Mouse (Mus musculus) T-helper 2 cell (primary cell): ENCODE results near the gene Ano6.

Experiments used
- in situ Hi-C: fragments of 300-600 bp; cut with MboI, MseI; formaldehyde crosslinking; loops from one replicate; pipeline ENCODE4 v1.15.1; 2025; ENCODE audit warnings: high pct_unique_total_duplicates

Gene Ano6

DNA sequence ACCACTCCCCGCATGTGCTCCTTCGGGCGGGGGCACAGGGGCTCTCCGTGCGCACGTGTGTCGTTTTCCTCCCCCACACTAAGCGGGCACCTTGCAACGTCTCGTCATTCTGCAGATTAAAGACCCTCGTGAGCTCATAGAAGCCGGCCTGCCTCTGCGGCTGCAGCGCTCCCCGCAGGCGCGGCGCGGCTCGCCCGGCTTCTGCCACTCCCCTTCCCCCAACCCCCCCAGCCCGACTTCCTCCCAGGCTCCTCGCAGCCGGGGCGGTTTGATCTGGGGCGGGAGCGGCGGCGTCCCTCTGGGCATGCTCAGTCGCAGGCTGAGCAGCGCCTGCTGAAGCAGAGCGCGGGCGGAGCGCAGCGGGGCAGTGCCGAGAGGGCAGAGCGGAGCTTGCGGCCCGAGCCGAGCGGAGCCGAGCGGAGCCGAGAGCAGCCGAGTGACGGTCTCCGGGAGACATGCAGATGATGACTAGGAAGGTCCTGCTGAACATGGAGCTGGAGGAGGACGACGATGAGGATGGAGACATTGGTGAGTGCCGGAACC, at the start of gene Ano6:
Gene Ano6, plus strand, starts transcription at position 315 of the 543 bp plus-strand sequence.
- in situ Hi-C loops = loop anchor here (5.0 kb wide), 1 partner anchor 497 kb away; the partner anchor contains the start of gene Arid2

DNA sequence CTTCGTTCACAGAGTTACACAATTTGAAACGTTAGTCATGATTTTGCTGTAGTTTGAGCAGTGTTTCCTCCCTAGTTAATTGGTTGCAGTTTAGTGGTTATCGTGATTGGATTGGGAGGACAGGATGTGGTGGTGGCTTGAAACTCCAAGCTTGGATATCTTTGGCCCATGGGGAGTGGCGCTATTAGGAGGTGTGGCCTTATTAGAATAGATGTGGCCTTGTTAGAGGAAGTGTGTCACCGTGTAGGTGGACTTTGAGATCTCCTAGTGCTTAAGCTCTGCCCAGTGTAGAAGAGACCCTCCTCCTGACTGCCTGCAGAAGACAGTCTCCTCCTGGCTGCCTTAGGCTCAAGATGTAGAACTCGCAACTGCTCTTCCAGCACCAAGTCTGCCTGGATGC, 47.7 kb upstream of the Ano6 start:
- in situ Hi-C loops = loop anchor here (5.0 kb wide), 1 partner anchor 41 kb away; no protein-coding TSS in a partner anchor

DNA sequence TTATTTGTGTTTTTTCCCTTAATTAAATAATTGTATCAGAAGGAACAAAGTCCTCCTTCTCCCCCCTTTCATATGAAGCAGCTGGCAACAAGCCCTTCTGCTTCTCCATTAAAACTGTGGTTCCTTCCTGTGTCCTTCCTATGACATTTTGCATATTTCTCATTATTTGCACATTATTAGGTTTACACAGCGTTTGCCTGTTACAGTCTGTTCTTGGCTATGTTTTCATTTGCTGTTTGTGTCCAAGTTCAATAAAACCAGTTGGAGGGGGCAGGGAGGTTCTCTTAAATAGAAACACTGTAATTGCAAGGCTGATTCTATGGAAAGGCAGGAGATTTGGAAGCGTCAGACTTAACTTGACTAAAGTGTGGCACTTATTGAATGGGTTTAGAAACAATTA, 46.8 kb upstream of the Ano6 start:
- in situ Hi-C loops = loop anchor here (5.0 kb wide), 1 partner anchor 42 kb away; no protein-coding TSS in a partner anchor

DNA sequence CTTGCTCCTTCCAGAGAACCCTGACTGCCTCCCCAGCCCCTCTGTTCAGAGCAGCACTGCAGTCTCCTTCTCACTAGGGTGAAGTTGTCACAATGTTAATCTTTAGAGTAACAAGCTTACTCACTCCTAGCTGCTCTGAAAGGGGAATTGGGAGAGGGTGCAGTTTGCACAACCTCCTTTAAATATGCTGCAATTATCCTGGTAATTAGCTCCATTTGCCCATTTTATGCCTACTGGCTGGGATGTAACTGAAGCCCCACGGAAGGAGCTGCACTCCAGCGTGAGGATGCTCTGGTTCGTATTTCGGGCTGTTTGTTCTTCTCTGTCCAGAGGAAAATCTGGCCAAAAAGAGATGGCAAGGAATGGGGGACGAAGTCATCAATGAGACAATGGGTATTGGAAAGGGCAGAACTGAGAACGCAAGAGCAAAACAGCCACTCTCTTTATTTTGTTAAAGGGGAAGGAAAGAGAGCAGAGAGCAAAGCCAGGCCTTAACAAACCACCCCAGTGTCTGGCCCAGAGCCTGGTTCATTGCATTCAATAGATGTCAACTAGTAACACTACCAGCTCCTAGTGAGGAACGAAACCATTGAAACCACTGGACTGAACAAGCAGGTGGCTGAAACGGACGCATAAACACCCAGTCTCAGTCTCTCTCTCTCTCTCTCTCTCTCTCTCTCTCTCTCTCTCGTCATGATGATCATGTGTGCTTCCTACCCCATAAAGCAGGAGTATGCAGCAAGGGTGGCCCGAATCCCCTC, 45.1 kb upstream of the Ano6 start:
- in situ Hi-C loops = no loop called here

DNA sequence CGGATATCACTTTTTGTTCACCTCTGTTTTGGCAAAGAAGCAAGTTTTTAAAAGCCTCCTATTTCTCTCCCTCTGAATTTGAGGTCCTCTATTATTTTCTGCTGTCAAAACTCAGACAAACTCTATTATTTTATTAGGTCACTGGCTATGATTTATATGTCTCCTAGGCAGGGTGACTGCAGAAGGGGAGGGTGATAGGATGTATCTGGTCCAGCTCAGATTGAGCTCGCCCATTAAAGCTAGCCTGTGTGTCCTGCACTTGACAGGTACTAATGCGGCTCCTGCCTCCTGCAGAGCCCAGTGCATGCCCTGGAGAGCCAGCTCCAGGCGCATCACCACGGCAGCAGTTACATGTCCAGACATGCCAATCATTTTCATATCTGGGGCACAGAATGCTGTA, 44.1 kb upstream of the Ano6 start:
- in situ Hi-C loops = no loop called here

DNA sequence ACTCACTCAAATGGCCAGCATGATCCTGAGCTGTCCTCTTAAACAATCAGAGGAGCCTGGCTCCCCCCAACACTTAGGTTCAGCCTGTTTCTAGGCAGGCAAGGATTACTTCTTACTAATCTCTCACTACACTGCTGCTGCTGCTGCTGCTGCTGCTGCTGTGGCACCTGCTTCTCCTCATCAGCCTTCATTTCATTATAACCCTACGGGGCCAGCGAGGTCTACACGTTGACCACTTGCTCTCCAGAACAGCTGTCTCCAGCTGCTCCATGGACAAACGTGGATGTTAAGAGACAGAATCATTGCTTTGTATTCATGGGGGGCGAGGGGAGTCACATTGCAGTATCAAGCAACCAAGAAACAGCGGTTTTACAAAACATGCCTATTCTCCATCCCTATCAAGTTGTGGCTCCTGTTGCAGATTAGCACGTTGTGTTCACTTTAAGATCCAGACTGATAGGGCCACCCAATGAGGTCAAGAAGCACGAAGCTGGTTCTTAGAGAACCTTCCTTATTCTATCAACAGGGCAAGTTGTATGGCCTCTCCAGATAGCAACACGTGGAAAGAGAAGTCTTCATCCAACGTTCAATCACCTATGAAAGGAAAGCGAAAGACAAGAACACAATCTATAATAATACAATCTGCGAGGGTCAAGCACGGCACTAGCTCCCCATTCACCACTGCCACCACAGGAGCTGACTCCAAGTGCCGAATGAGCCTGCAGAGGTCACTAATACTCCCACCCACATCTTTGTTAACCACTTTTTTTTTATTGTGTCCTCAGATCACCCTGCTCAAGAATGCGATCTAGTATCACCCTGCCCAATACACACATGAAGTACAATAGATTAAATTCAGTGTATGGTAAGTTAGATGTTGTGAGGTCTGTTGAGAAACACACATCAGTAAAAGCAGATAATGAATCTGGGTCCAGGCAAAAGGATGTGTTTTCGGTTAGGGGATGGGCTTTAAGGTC, 43.4 kb upstream of the Ano6 start:
- in situ Hi-C loops = no loop called here

DNA sequence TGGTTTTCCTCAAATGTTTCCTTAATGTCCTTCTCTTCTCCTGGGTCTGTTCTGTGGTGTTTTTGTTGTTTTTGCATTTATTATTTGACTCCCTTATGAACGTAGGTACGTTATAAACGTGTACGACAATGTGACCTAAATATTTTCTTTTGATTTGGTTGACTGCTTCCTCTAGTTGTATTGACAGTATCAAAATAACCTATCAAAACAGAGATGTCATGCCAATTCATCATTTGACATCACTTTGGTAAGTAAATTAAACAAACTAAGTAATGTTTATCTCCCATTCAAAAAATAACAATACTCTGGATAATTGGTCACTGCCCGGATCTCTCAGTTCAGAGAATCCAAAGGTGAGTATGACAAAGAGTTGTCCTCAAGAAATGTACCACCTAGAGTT, 41.4 kb upstream of the Ano6 start:
- in situ Hi-C loops = no loop called here

DNA sequence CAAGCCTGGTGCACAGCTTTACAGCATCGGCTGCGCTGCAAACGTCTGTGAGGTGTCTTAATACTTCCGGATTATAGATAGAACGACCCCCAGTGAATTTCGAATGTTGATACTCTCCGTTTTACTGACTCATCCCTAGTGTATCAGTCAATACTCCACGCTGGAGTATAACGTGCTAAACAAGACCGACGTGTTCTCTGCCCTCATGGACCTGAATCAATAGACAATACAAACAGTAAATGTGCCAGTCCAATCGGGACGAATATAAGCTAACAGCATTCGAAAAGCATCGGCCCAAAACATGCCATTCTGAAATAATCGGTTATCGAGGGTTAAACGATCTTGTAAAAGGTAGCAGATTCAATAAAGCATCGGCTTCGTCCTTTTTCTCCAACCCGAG, 40.6 kb upstream of the Ano6 start:
- in situ Hi-C loops = no loop called here

DNA sequence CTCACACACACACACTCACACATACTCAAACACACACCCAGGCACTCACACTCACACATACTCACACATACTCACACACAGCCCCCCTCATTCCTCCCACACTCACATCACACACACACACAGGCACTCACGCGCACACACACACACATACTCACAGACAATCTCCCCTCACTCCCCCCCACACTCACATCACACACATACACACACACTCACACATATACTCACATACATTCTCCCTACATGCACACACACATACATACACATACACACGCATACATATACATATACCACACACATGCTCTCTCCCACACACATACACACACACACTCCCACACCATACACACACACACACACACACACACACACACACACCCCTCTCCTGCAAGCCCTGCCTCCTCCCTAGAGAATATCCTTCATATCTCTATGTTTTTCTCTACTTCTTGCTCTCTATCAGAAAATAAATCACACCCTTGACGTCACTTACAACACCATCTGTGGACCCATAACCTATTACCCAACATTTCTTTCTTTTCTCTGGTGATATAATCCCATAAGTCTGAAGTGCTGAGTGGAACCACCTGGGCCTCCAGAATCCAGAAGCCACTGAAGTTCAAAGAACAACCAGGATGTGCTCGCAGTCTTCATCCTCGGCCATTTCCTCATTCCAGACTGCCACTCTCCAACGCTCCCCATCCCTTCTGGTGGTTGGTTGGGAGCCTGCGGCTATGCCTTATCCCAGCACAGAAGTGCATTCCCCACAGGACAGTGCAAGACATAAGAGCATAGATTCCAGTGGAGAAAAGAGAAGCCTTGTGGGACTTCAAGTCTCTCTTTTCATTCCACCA, 38.6 kb upstream of the Ano6 start:
- in situ Hi-C loops = no loop called here

DNA sequence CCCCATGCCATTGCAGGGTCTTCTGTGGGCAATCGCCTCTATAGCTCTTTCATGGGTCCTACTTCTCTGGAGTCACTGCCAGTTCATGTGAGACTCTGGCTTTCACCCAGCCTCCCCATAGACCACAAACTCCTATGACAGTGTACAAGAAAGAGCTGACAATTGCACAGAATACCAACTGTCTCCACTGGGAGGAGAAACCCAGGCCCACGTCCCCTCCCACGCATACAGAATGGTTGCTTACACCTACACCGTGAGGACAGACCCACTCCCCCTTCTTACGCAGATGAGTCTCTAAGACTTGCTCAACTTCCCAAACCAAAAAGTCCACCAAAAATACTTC, 38.0 kb upstream of the Ano6 start:
- in situ Hi-C loops = no loop called here

DNA sequence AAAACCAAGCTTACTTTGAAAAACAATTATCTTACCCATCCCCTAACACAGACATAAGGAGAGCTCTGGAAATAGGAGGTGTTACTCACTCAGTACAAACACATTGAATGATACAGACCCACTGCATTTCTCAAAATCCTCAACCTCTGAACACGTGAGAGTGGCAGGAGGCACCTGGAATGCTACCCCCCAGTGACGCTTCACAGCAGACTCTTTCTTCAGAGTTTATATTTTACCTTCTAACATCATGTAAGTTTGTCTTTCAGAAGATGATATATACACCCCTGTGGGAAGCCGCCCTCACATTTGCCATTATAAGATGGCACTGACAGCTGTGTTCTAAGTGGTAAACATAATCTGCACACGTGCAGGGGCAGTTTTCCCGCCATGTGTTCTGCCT, 37.6 kb upstream of the Ano6 start:
- in situ Hi-C loops = no loop called here

DNA sequence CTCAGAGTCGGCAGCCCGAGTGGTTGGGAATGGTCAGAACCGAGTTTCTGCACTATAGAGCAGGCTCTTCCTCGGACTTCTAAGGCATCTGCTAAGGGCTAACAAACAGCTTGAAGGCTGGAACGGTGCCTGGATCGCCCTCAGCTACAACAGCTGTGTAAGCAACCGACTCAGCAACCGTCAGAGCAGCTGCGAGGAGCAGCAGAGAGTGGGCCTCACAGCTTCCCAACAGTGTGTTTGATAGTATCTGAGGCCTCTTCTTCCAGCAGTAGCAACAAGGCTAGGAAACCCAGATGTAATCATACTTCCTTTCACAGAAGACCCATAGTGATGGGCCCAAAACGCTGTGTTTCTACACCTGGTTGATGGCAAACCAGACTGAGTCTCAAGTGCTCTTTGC, 33.5 kb upstream of the Ano6 start:
- in situ Hi-C loops = no loop called here

DNA sequence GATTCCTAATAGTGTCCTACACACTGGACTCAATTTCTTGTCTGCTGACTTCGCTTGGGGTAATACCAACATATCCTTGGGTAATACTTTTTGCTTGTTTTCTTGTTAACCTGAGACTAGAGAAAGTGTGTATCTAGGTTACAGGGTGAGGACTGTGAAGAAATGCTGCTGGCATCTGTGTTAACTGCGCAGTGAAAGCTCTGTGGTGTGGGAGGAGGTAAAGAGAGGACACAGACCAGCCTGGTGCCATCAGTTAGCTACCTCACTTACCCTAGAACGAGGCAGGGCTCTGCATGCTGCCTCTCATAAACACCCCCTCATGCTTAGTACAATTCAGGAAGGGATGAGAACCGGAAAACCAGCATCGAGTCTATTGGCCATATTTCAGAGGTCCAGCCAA, 32.6 kb upstream of the Ano6 start:
- in situ Hi-C loops = no loop called here

DNA sequence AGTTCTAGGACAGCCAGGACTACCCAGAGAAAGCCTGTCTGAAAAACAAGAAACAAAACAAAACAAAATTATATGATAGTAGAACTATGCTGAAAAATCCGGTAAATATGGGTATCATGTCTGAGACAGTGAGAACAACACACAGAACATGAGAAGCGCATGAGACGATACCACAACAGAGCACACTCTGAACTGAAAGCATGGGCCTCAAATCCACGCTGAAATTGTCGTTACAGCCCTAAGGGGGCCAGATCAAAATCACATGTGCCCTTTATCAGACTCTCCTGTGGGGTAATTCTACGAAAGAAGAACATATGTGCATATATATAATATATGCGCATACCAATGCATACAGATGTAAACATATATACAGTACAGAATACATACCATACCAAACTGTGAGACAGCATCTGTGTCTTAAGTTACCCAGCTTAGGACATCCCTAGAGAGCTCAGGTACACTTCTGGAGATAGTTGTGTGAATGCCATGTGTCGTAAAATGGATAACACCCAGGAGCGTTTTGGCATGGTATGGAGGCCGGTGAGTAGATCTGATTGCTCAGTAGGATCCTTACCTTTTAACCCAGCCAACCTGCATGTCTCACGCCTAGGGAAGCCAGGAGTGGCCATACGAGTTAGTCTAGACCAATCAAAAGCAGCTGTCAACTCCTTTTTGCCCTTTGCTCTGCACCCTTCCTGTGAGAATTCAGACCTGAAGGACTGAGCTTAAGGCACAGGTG, 31.8 kb upstream of the Ano6 start:
- in situ Hi-C loops = no loop called here

DNA sequence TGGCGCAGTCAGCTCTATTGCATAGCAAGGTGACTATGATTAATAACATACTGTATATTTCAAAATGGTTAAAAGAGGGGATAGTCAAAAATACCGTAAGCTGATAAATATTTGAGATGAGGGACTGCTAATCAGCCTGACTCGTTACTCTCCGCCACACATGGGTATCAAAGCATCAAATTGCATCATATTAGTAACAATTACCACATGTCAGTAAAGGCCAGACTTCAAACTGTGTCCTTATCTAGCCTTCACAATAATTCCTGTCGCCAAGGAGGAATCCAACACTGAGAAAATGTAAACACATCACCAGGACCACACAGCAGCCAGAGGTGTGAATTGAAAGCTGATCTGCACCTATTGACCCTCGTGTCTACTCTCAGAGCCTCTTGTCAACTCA, 30.8 kb upstream of the Ano6 start:
- in situ Hi-C loops = no loop called here

DNA sequence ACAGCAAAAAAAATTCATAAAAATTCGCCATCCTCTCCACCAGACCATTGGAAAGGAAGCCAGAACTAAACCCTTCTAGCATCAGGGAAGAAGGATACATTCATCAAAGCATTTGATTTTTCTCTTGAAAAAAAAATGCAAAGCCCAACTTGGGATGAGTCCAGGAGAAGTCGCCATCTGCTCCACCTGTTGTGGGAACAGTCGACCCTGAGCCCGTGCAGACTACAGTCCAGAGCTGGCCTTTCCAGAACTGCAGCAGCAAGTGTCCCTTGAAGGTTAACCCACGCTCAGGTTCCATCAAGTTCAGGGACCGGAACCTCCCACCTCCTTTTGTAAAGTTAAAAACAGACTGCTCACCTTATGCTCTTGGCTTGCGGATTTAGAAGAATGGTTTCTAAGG, 29.2 kb upstream of the Ano6 start:
- in situ Hi-C loops = no loop called here

DNA sequence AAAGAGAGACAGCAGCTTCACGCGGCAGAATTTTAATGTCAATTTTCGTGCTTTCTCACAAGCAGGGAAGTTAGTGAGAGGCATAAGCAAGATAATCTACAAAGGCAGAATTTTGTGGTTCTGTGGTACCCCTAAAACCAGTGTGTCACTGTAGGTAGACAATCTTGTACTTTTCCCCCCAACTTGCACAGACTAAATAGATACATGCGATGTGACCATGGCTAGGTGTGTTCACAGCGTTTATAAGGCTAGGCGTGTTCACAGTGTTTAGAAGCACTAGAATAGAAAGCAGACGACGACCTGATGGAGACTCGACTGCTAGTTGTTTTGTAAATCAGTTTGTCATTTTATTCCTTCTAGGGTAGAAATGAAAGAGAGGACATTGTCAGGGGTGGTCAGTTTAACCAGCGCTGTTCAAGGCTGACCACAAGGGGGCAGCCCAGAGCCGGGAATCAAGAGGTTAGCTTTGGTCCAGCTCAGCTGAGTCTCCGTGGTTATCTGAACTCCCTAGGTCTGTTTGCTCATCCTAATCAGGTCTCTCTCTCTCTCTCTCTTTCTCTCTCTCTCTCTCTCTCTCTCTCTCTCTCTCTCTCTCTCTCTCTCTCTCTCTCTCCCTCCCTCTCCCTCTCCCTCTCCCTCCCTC, 27.9 kb upstream of the Ano6 start:
- in situ Hi-C loops = no loop called here

DNA sequence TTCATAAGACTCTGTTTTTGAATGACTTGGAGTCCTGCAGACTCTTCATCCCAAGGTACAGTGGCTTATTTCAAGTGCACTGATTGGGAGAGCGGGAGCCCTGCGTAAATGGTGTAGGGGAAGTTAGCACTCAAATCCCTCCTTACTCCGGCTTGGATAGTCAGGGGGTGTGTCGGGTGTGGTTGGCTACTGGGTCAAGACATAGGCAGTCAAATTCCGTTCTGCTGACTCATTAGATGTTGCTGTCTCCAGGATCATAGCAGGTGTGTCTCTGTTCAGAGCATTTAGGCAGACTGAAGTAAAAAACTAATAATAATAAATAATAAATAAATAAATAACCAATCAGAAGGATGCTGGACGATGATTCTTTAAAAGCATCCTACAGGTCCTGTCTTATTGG, 27.2 kb upstream of the Ano6 start:
- in situ Hi-C loops = no loop called here

DNA sequence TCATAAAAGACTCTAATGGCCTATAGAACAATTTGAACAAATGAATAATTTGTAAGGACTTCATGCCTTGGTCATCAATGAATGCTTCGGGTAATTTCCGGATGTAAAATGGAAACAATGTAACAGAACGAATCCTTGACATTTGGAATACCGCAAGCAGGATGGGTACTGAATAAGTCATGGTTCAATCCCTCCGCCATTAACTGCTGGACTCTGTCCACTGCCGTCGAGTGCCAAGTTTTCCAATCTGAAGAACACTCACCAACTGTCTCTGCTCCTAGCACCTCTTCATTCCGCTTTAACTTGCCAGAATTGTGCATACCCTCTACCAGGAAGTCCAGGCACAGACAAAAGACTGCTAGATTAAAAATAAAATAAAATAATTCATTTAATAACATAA, 25.4 kb upstream of the Ano6 start:
- in situ Hi-C loops = no loop called here

DNA sequence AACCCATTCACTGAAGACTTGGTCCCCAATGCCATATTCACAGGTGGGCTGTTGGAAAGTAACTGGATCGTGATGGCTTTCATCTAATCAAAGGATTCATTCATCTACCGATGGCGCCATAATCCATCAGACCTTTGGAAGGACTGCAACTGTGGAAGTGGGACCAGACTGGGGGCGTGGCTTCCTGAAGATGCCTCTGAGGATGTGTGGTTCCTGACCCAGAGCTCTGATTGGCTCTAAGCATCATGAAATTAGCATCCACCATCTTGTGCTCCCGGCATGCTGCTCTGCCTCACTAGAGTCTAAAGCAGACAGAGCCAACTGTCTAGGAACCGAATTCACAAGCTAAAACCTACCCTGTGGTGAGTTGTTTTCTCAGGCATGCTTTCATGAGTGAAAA, 24.7 kb upstream of the Ano6 start:
- in situ Hi-C loops = no loop called here
